Mouse (Mus musculus): ENCODE results near the gene Stpg3.

The Stpg3 gene

DNA sequence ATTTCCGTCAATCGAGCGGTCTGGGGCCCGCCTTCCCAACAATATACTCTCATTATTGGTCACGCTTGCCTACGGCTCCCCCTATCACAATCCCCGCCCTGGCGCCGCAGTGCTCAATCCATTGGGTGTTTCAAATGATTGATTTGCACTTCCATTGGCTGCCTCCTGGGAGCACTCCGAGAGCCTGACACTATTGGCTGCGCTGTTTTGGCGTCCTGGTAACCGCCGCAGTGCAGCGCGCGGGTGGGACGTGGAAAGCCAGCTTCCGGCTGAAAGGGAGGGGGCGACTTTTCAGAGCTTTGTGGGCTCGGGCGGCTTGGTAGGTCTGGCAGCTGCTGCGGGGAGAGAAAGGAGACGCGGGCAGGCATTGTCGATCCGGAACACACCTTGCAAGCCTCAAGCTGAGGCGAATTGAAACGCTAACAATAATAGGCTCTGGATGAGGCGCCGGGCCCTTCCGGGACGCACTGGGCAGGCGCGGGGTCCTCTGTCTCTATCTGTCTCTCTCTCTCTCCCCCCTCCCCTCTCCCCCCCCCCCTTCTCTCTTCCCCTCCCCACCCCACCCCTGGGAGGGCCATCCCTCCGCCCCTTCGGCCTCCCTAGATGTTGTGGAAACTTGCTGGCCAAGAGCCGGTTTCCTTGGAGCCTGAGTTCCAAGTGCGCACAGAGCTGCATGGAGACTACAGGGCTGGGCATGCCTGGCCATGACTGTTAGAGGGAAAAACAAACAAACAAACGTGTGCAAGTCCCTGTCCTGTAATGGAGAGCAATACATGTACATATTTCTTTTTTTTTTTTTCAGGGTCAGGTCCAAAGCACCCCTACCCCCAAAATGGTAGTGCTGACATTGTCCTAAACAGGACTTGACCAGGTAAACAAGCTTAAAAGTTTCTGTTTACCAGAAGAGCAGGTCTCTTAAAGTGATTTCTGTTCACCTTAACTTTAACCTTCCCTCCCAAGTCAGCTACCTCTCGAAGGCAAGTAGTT is 10.6 kb upstream of the Stpg3 start:
- TF ChIP-seq GATA4 (IDR thresholded peaks at IDR 0.05; ENCODE audit: insufficient replicate concordance, low read length), result no peak

DNA sequence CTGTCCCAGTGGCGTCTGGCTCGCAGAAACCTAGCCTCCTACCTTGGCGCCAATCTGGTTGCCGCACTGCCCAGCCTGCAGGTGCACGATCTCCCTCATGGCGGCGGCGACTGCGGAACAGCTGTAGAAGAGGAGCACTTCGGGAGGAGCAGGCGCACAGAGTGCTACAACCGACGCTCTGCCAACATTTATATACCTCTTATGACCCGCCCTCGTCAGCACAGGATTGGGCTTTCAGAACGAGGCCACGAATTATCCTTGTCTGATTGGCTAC is 10.0 kb upstream of the Stpg3 start, which contains the start of gene Tubb4b:
Gene Tubb4b, minus strand, starts transcription at position 211 of the 274 bp plus-strand sequence.
- TF ChIP-seq GATA4 (IDR thresholded peaks at IDR 0.05; ENCODE audit: insufficient replicate concordance, low read length), result no peak; the same call in 1 of the 2 replicates

DNA sequence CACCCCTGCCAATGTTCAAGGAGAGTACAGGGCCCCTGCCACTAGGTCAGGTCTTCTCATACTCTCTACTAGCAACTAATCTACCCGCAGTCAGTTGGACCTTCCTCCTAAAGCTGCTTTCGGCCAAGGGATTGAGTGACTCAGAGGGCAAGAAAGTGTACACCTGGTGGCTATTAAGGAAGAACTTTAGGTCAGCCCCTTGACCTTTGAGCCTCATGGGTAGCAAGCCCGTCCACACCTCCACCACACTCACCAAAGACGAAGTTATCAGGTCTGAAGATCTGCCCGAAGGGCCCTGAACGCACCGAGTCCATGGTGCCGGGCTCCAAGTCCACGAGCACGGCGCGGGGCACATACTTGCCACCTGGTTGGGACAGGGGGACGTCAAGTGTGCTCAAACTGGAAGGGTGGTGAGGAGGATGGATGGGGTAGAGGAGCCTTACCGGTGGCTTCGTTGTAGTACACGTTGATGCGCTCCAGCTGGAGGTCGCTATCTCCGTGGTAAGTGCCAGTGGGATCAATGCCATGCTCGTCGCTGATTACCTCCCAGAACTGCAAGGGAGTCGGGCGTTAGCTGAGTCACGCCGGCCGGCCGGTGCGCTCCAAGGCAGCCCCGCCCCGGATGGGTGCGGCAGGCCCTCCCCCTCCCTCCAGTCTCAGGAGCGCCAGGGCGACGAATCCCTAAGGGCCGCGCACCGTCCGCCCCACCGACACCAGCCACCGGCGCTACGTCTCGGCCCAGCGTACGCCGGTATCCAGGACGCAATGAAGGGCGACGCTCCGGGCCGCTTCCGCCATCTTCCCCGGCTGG is 9.4 kb upstream of the Stpg3 start:
- peak; percentile 81; the same call in 1 of the 2 replicates for TF ChIP-seq GATA4 (IDR thresholded peaks at IDR 0.05; ENCODE audit: insufficient replicate concordance, low read length)

DNA sequence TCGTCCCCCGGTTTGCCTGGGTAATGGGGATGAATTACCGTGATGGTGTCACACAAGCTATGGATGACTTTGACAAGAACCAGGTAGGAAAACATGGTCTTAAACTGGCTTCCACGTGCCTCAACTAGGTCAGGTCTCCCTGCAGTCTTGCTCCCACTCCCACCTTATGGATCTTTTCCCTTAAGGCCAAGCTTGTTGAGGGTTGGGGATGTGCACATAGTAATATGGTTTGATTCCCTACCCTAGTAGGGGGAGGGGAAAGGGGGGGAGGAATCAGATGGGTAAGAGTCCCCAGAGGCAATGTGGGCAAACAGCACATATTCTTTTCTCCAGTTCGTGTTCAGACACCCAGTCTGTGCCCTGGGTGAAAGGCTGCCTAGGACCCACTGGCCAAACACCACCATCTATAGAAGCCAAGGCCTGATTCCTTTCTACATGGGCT is 6.9 kb upstream of the Stpg3 start:
- TF ChIP-seq GATA4 (IDR thresholded peaks at IDR 0.05; ENCODE audit: insufficient replicate concordance, low read length), result no peak

DNA sequence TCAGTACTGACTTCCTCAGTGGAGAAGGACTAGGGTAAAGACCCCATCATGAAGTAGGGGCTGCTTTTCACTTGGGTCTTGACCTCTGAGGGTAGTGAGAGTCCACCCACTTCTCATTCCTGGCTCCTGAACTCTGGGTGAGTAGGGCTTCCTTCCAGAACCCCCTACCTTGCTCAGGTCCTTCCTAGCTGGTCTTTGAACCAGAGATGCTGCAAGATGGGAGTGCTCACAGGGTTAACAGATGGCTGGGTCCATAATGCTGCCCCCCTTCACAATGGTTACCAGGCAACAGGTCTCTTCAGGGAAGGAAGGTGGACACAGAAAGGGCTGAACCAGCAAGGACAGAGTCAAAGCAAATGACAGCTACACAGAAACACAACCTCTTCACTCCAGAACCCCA is 4.0 kb upstream of the Stpg3 start, which contains the start of gene Fam166a:
Gene Fam166a, plus strand, starts transcription at position 301 of the 400 bp plus-strand sequence.
- no peak for TF ChIP-seq GATA4 (IDR thresholded peaks at IDR 0.05; ENCODE audit: insufficient replicate concordance, low read length)

DNA sequence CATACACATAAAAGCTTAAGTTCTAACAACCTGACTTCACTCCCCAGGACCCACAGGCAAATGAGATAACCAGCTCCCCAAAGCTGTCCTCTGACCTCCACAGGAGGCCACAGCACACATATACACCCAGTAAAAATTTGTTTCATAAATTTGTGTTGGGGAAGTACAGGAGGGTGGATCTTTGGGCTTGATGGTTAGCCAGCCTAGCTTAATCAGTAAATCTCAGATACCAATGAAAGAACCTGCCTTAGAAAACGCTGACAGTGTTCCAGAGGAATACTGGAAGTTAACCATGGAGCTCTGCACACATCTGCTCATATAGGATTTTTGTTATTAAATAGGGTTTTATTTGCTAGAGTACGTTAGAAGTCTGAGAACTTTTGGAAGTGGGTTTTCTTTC is 3.2 kb upstream of the Stpg3 start:
- TF ChIP-seq GATA4 (IDR thresholded peaks at IDR 0.05; ENCODE audit: insufficient replicate concordance, low read length), result no peak

DNA sequence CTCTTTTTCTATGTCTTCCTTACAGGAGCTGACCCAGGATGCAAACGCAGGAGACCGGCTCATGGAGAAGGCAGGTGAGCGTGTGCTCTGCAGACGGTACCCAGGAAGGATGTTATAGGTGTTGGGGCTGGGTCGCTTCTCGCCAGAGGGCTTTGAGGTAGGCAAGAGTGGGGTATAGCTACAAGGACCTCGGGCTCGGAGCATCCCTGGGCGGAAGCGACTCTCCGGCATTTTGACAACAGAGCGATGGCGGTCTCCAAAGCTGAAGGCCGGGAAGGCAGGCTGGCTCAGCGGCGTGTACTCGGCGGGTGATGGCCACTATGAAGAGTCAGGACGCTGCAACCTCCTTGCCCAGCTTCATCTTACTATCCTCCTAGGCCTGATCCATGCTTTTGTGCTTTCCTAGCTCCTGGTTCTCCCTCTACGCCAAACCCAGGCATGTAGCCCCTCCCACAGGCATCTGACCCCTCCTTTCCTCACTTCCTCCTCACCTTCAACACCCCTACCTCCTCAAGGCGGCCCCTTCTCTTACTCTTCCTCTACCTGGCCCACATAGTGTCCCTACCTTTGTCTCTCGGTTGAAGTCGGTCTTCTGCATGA is 1.1 kb downstream of the Stpg3 start:
- no peak for TF ChIP-seq GATA4 (IDR thresholded peaks at IDR 0.05; ENCODE audit: insufficient replicate concordance, low read length)

DNA sequence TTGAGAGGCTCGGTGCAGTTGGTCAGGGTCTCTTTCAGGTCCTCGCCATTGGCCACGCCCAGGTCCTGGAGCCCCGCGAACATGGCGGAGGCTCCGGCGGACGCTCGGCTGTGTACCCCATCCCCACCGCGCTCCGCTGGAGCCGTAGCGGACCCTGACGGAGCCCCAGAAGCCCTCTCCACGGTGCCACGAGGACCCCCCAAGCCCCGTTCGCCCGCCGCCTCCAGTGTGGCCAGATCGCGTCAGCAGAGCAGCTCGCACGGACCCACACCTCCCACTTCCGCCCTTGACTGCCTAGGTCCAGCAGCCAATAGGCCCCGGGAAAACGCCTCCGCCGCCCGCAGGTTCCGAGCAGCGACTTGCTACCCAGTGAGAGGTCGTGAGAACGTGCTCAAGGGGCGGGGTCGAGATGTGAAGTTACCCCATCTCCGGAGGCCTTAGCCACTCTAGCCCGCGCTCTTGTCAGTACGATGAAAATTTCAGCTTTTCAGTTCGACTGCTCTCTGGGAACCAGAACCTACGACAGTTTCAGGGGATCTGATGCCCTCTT is 3.2 kb downstream of the Stpg3 start, which contains the start of gene Nelfb:
Gene Nelfb, minus strand, starts transcription at position 369 of the 550 bp plus-strand sequence.
- no peak; the same call in 1 of the 2 replicates for TF ChIP-seq GATA4 (IDR thresholded peaks at IDR 0.05; ENCODE audit: insufficient replicate concordance, low read length)

DNA sequence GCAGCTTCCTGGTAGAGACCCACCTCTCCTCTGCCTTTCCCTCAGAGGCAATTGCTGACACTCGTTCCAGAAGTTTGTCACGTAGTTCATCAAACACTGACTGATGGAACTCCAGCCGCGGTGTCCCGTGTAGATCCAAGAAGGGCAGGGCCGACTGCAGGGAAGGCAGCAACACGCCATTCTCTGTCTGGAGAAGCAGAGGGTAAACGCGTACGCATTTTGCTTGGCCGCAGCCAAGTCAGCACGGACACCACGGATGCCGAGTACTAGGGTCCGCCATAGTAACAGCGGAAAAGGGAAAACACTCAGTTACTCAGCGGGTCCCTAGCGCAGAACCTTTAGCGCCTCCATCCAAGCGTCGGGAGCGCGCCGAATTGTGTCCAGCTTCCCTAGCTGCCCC is 3.8 kb downstream of the Stpg3 start:
- no peak for TF ChIP-seq GATA4 (IDR thresholded peaks at IDR 0.05; ENCODE audit: insufficient replicate concordance, low read length)

DNA sequence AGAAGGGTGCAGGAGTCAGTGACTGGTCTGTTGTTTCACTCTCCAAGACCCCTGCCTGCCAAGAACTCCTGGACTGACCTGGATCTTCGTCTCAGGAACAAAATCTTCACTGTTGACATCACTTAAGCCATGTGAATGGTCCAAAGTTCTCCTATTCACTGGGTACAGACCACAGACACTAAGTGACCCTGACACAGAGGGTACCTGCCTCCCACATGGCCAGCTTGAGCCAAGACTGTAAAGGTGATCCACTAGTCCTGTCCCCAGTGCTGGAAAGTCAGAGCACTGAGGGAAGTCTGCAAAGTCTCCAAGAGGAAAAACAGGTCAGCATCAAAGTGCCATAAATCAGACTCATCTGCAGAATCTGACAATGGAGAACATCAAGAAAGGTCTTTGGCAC is 6.8 kb downstream of the Stpg3 start:
- no peak for TF ChIP-seq GATA4 (IDR thresholded peaks at IDR 0.05; ENCODE audit: insufficient replicate concordance, low read length)

DNA sequence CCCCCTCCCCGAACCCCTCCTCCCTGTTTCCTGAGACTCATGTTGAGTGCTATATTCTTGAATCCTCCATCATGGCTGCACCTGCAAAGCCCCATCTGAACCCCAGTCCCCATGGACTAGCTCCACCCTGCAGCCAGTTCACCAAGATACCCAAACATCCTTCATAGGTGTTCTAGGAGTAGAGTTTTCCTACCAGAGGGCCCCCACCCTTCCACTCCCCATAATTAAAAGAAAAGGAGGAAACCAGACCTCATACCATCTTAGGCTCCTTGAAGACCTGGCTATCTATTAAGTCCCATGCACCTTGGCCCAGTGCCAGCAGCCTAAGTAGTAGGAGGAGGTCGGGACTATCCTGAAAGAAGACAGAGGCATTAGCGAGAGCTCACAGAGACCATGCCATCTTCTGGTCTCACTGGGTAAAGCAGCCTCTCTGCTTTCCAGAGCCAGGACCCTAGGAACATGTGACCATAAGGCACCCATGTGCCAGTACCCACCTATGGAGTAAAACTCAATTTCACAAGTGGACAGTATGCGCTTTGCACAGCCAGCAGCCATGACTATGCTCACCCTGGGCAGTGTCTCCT is 10.7 kb downstream of the Stpg3 start:
- no peak for TF ChIP-seq GATA4 (IDR thresholded peaks at IDR 0.05; ENCODE audit: insufficient replicate concordance, low read length)

DNA sequence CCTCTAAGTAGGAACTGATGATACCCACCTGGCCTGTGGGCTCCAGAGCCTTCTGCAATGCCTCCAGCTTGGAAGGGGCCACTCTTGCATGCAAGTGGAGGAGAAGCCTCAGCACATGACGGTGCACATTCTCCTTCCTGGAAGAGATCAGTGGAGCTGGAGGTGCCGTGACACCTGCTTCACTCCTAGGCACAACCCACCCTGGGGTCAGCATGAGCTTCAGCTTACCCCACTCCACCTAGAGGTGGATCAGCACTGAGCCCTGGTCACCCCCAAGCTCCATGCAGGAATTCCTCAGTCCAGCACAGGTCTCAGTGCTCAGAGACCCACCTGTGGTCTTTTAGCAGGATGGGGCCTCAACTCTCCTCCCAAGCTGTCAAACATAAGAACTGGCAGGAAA is 13.8 kb downstream of the Stpg3 start:
- no peak for TF ChIP-seq GATA4 (IDR thresholded peaks at IDR 0.05; ENCODE audit: insufficient replicate concordance, low read length)

DNA sequence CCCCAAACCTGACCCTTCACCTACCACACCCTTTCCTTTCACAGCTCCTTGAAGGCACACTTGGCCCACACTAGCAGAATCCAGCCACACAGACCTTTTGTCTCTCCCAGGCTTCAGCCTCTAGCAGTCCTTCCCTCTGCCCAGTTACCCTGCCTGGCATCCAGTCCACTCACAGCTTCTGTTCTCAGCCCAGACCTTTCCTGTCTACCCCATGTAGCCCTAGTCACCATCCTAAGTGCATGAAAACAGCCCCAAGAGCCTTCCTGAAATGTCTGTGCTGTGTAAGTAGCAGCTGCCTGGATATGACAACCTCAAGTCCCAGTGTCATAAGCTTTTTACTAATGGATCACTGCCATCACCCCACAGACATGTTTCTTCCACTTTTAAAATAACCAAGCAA is 16.5 kb downstream of the Stpg3 start:
- no peak for TF ChIP-seq GATA4 (IDR thresholded peaks at IDR 0.05; ENCODE audit: insufficient replicate concordance, low read length)

DNA sequence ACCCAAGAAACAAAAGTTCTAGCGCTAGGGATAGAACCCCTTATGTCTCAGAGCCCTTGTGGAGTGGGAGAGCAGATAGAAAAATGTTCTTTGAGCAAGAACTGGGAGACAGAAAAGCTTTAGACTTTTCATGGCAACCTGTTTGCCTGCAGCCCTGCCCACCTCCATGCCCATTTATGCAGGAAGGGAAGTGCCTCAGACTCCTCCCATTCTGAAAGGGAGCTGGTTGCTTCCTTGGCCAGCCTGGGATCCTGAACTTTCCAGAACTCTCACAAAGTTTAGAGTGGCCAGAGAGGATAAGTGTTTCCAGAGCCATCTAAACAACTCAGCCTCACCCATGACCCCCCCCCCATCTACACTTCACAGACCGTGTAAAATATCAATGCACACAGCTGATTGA is 17.2 kb downstream of the Stpg3 start:
- TF ChIP-seq GATA4 (IDR thresholded peaks at IDR 0.05; ENCODE audit: insufficient replicate concordance, low read length), result no peak

All from liver, adult (tissue).